Mouse (Mus musculus): ENCODE results near the gene Gm12789.

GRCm38 (mm10) chr4:101985678-101986077 is 748 bp upstream of the Gm12789 start:
- TF ChIP-seq GATA1 (IDR thresholded peaks at IDR 0.05; ENCODE audit: borderline replicate concordance, low read length) (no peak), FLI1 (IDR thresholded peaks at IDR 0.05; ENCODE audit: low read length) (no peak)
